Mouse (Mus musculus) myocyte (in vitro differentiated cells): ENCODE data around the gene Grik4. TPM values are rescaled to one million over a fixed set of nuclear protein-coding genes. Genes with fewer than 3 reads are reported as not detected.

Experiments
- H3K27me3 ChIP-seq: one replicate; pipeline ENCODE4 v1.6.1; 2011; ENCODE audit not compliant: control insufficient read depth, insufficient read depth, insufficient read length
- H3K36me3 ChIP-seq: one replicate; pipeline ENCODE4 v1.6.1; 2011; ENCODE audit not compliant: control insufficient read depth, insufficient read depth
- H3K4me2 ChIP-seq: one replicate; pipeline ENCODE4 v1.6.1; 2011; ENCODE audit warnings: low read depth, control low read depth
- H3K4me3 ChIP-seq: one replicate; pipeline ENCODE4 v1.5.1; 2011; ENCODE audit warnings: mild to moderate bottlenecking, control low read depth, moderate library complexity
- H3K79me2 ChIP-seq: one replicate; pipeline ENCODE4 v1.6.1; 2011; ENCODE audit not compliant: control insufficient read depth, insufficient read depth
- H3ac ChIP-seq: one replicate; pipeline ENCODE4 v1.6.1; 2011; ENCODE audit not compliant: control insufficient read depth, insufficient read length
- CEBPB ChIP-seq: IDR thresholded peaks from 2 replicates; pipeline ENCODE4 v1.6.1; 2011; ENCODE audit warnings: mild to moderate bottlenecking, moderate library complexity; ENCODE audit not compliant: poor library complexity, insufficient read depth, severe bottlenecking
- E2F4 ChIP-seq: IDR thresholded peaks from one replicate; pipeline ENCODE4 v1.6.1; 2011; ENCODE audit warnings: mild to moderate bottlenecking, control low read depth, moderate library complexity; ENCODE audit not compliant: insufficient read depth
- MAX ChIP-seq: IDR thresholded peaks from one replicate; pipeline ENCODE4 v1.6.1; 2011; ENCODE audit warnings: low read depth, mild to moderate bottlenecking, control low read depth
- MYOD1 ChIP-seq, 3 experiments: IDR thresholded peaks; one replicate each; pipeline ENCODE4 v1.6.1; 2011; ENCODE audit warnings: control low read depth in 2 of 3, low read depth in 2 of 3, mild to moderate bottlenecking in 2 of 3, moderate library complexity in 1 of 3; ENCODE audit not compliant: insufficient read length in 2 of 3, control insufficient read depth in 1 of 3
- MYOG ChIP-seq, 3 experiments: IDR thresholded peaks; one replicate each; pipeline ENCODE4 v1.6.1; 2011; ENCODE audit warnings: control low read depth in 2 of 3, low read depth in 2 of 3, mild to moderate bottlenecking in 2 of 3; ENCODE audit not compliant: insufficient read length in 2 of 3, control insufficient read depth in 1 of 3, insufficient read depth in 1 of 3
- POLR2A ChIP-seq: IDR thresholded peaks from one replicate; pipeline ENCODE4 v1.6.1; 2011; ENCODE audit warnings: low read depth, mild to moderate bottlenecking, control low read depth, moderate library complexity; ENCODE audit not compliant: insufficient read length
- POLR2AphosphoS2 ChIP-seq: IDR thresholded peaks from one replicate; pipeline ENCODE4 v1.6.1; 2011; ENCODE audit warnings: low read depth, control low read depth; ENCODE audit not compliant: insufficient read length
- REST ChIP-seq: IDR thresholded peaks from one replicate; pipeline ENCODE4 v1.6.1; 2011; ENCODE audit warnings: mild to moderate bottlenecking, control low read depth, moderate library complexity; ENCODE audit not compliant: insufficient read depth, insufficient read length
- SRF ChIP-seq: IDR thresholded peaks from one replicate; pipeline ENCODE4 v1.6.1; 2011; ENCODE audit warnings: low read depth; ENCODE audit not compliant: control insufficient read depth, insufficient read length
- TCF12 ChIP-seq: IDR thresholded peaks from one replicate; pipeline ENCODE4 v1.6.1; 2011; ENCODE audit warnings: mild to moderate bottlenecking, control low read depth; ENCODE audit not compliant: poor library complexity, insufficient read depth, severe bottlenecking
- TCF3 ChIP-seq: IDR thresholded peaks from one replicate; pipeline ENCODE4 v1.6.1; 2011; ENCODE audit warnings: low read depth, control low read depth; ENCODE audit not compliant: insufficient read length
- USF1 ChIP-seq: IDR thresholded peaks from one replicate; pipeline ENCODE4 v1.6.1; 2011; ENCODE audit warnings: low read depth, mild to moderate bottlenecking, control low read depth, moderate library complexity
- polyA plus RNA-seq: library from polyadenylated mRNA; unstranded; fragments of >200 nt; fragmentation: generic; extraction: Trizol; gene quantifications from one replicate; pipeline ENCODE4 v1.2.1, GENCODE M21; 2012; ENCODE audit warnings: missing spikeins

The Grik4 gene
- polyA plus RNA-seq, 1 experiment = not detected

DNA sequence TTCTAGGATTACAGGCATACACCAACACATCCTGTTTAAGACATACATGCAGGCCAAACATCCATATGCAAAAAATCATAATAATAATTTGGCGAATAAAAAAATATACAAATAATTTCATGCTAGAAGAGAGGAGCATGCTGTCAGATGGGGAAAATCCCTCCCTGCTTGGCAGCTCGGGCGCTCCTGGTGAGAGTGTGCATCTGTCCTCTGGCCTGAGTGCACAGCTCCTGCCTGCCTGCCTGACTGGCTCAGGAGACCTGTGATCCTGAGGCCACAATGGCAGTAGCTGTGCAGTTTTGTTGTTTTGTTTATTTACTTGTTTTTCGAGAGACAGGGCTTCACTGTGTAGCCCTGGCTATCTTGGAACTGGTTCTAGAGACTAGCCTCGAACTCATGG lies 100.0 kb downstream of the Grik4 start:
- H3K27me3 ChIP-seq = peaks cover 8% of the 10 kb centered on the region
- H3K79me2 ChIP-seq = no peaks in the 10 kb centered on the region
- no peak overlapping the region for H3K4me2 ChIP-seq

DNA sequence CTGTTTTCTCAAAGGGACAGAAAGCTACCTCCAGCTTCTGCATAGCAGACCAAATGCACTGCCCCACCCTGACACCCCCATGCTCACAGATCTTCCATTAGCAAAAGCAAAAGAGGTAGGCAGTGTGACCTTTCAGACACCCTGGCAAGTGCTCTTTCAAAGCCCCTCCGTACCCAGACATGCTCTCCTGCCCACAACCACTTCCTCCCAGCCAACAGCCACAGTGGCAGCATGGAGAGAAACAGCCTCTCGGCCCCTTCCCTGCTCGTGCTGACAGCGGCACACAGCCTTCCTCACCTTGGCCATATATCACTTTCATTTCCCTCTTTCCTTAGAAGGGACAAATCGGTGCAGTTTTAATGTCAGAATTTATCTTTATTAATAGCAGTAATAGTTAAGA lies 106.0 kb downstream of the Grik4 start:
- Histone ChIP-seq H3ac (no peak overlapping the region), H3K36me3 (no peaks in the 10 kb centered on the region), H3K79me2 (no peaks in the 10 kb centered on the region), H3K4me3 (no peak overlapping the region), H3K4me2 (no peak overlapping the region), H3K27me3 (peaks cover 4% of the 10 kb centered on the region)
- TF ChIP-seq CEBPB (no peak), POLR2AphosphoS2 (no peak), MAX (no peak), MYOG (IDR thresholded peaks at IDR 0.05; ENCODE audit: control insufficient read depth in 1 of 3, insufficient read depth in 1 of 3, insufficient read length in 2 of 3, low read depth in 2 of 3) (no peak), MYOD1 (IDR thresholded peaks at IDR 0.05; ENCODE audit: control insufficient read depth in 1 of 3, insufficient read length in 2 of 3, low read depth in 2 of 3) (no peak), E2F4 (no peak), TCF3 (no peak), TCF12 (no peak), POLR2A (no peak), USF1 (no peak), REST (no peak), SRF (no peak)

More for the DNA sequence above, 100.0 kb downstream of the Grik4 start:
- Histone ChIP-seq H3ac (no peak overlapping the region), H3K36me3 (no peaks in the 10 kb centered on the region), H3K4me3 (no peak overlapping the region)
- TF ChIP-seq SRF (no peak), USF1 (no peak)

DNA sequence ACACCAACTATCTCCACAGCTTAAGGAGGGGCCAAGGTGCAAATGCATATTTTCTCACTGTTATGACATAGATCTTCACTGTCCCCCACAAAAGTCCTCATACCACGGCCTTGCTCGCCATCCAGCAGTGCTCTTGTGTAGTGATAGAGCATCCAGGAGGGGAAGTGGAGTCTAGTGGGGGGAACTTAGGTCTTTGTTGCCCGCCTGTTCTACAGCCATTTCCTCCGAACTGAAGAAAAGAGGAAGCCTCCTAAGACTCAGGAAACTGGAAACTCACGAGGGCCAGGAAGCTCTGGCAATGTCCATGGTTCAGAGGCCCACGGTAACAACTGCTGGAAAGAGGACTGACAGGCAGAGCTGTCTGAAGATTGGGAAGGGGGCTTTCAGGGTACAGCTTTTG lies 106.8 kb downstream of the Grik4 start:
- H3K27me3 ChIP-seq = peaks cover 4% of the 10 kb centered on the region
- no peak overlapping the region for H3K4me2 ChIP-seq
- TF ChIP-seq MYOG (IDR thresholded peaks at IDR 0.05; ENCODE audit: control insufficient read depth in 1 of 3, insufficient read depth in 1 of 3, insufficient read length in 2 of 3, low read depth in 2 of 3) (no peak), CEBPB (no peak), REST (no peak), MYOD1 (IDR thresholded peaks at IDR 0.05; ENCODE audit: control insufficient read depth in 1 of 3, insufficient read length in 2 of 3, low read depth in 2 of 3) (no peak), E2F4 (no peak), POLR2A (no peak), SRF (no peak)
- no peaks in the 10 kb centered on the region for H3K79me2 ChIP-seq
- no peak overlapping the region for H3ac ChIP-seq
- no peak overlapping the region for H3K4me3 ChIP-seq
- no peaks in the 10 kb centered on the region for H3K36me3 ChIP-seq

DNA sequence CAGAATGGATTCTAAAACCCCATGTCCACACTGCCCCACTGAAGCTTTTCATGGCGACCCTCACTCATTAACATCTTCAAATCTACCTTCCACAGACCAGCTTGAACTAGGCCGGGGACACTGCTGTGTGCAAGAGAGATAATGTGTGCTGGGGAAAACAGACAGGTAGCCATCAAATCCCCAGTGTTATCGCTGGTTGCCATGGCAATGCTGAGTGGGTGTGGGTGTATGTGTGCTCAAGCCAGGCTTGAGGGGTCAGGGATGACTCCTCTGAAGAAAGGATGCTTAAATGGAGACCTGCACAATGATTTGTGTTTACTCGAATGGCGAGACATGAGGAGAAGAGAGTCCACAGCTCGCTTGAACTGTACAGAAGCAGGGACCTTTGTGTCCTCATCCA lies 112.7 kb downstream of the Grik4 start:
- TF ChIP-seq SRF (no peak), E2F4 (no peak), TCF3 (no peak), REST (no peak), MAX (no peak), POLR2A (no peak), TCF12 (no peak), POLR2AphosphoS2 (no peak), MYOD1 (IDR thresholded peaks at IDR 0.05; ENCODE audit: control insufficient read depth in 1 of 3, insufficient read length in 2 of 3, low read depth in 2 of 3) (no peak)
- Histone ChIP-seq H3K27me3 (no peaks in the 10 kb centered on the region), H3K36me3 (no peaks in the 10 kb centered on the region), H3K4me3 (no peak overlapping the region), H3ac (no peak overlapping the region), H3K4me2 (no peak overlapping the region), H3K79me2 (no peaks in the 10 kb centered on the region)

DNA sequence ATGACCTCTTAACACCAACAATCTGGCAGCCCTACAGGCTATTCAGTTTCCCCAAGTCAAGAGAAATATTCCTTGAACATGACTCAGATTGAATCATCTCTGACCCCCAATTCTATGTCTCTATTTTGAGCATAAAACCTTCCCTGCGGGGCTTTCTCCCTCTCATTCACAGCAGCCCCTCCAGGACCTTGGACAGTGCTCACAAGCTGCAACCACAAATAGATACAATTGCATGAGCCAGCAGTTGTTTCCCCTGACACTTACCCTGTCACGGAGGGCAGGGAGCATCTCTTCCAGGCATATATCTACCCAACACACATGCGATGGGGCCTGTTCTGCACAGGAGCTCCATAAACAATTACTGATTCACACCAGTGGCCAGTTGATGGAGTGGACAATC lies 125.0 kb downstream of the Grik4 start:
- Histone ChIP-seq H3K79me2 (no peaks in the 10 kb centered on the region), H3K36me3 (no peaks in the 10 kb centered on the region), H3ac (no peak overlapping the region), H3K4me3 (no peak overlapping the region), H3K4me2 (no peak overlapping the region), H3K27me3 (no peaks in the 10 kb centered on the region)
- no peak for TF ChIP-seq MYOG (IDR thresholded peaks at IDR 0.05; ENCODE audit: control insufficient read depth in 1 of 3, insufficient read depth in 1 of 3, insufficient read length in 2 of 3, low read depth in 2 of 3)
- TF ChIP-seq POLR2A = no peak
- no peak for TF ChIP-seq POLR2AphosphoS2
- no peak for TF ChIP-seq USF1
- no peak for TF ChIP-seq MYOD1 (IDR thresholded peaks at IDR 0.05; ENCODE audit: control insufficient read depth in 1 of 3, insufficient read length in 2 of 3, low read depth in 2 of 3)
- TF ChIP-seq CEBPB = no peak
- peak; percentile 35 for TF ChIP-seq REST
- TF ChIP-seq MAX = no peak
